Mouse (Mus musculus): Measurements from ENCODE around the gene Adamtsl5. TPM values are rescaled to one million over a fixed set of nuclear protein-coding genes. Genes with fewer than 3 reads are reported as not detected.
A peak's percentile ranks its signal among the peaks of the same experiment; 100 is the strongest.

The Adamtsl5 gene
- total and polyA plus RNA-seq, 3 experiments = 71.9 to 85.2 (median 84.5) TPM

- H3K36me3 ChIP-seq (ENCODE audit: control insufficient read depth, insufficient read depth, low read length) = no peaks in the 10 kb centered on the region
- peak overlapping the region; percentile 57 for H3K4me3 ChIP-seq
- H3K79me2 ChIP-seq (replicated peaks; ENCODE audit: control insufficient read depth, insufficient read depth, low read length) = peaks cover 4% of the 10 kb centered on the region
- no peak for DNase-seq
- WGBS = 8% methylated on average over 34 of the region's 34 CpGs
- intact Hi-C loops (cut with DNase I) = no loop called here
- TF ChIP-seq EP300 (IDR thresholded peaks at IDR 0.05; ENCODE audit: insufficient read depth, low read depth, low read length) (no peak), POLR2A (IDR thresholded peaks at IDR 0.05; ENCODE audit: insufficient read depth, low read depth, low read length) (no peak), CTCF (IDR thresholded peaks at IDR 0.05) (no peak)
- H3K27ac ChIP-seq = no peak overlapping the region; the same call in 1 of the 2 replicates
- peak overlapping the region; percentile 91 for H3K9ac ChIP-seq (ENCODE audit: low read depth, low read length)
- peaks cover 5% of the 10 kb centered on the region for H3K4me1 ChIP-seq (ENCODE audit: control insufficient read depth, insufficient read depth, low read length)
- no peaks in the 10 kb centered on the region for H3K27me3 ChIP-seq (ENCODE audit: control insufficient read depth, insufficient read depth, low read length)
Observed at GRCm38 (mm10) chr10:80385811-80386734, 37.9 kb upstream of the Adamtsl5 start.

DNA sequence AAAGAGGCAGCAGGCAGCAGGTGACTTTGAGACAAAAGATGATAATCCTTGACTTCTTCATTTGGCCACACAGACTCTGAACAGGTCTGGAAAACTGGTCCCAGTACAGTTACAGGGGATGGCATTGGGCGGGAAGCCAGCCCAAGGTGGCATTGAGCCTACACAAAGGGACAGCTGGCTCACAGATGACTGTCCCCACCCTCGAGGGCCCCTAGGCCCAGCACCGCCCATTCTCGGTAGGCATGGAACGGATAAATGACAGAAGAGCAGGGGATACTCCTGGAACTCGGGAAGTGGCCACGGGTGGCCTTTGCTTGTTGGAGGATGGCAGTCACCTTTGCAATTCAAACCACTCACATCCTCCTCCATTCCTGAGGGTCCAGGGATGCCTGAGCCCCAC lies 37.1 kb upstream of the Adamtsl5 start:
- 0 out of 2 replicates have a peak overlapping the region, but pooled peaks have one; percentile 91 for H3K9ac ChIP-seq (ENCODE audit: low read depth, low read length)
- H3K27ac ChIP-seq = no peak overlapping the region
- no peaks in the 10 kb centered on the region for H3K36me3 ChIP-seq (ENCODE audit: control insufficient read depth, insufficient read depth, low read length)
- 39% methylated on average over 7 of the region's 7 CpGs for WGBS
- H3K4me1 ChIP-seq (ENCODE audit: control insufficient read depth, insufficient read depth, low read length) = peaks cover 5% of the 10 kb centered on the region
- no peak for DNase-seq
- H3K27me3 ChIP-seq (ENCODE audit: control insufficient read depth, insufficient read depth, low read length) = no peaks in the 10 kb centered on the region
- peak overlapping the region; percentile 57 for H3K4me3 ChIP-seq
- intact Hi-C loops (cut with DNase I) = no loop called here
- no peak for TF ChIP-seq EP300 (IDR thresholded peaks at IDR 0.05; ENCODE audit: insufficient read depth, low read depth, low read length)
- no peak for TF ChIP-seq POLR2A (IDR thresholded peaks at IDR 0.05; ENCODE audit: insufficient read depth, low read depth, low read length)
- no peak for TF ChIP-seq CTCF (IDR thresholded peaks at IDR 0.05)
- H3K79me2 ChIP-seq (replicated peaks; ENCODE audit: control insufficient read depth, insufficient read depth, low read length) = peaks cover 4% of the 10 kb centered on the region

DNA sequence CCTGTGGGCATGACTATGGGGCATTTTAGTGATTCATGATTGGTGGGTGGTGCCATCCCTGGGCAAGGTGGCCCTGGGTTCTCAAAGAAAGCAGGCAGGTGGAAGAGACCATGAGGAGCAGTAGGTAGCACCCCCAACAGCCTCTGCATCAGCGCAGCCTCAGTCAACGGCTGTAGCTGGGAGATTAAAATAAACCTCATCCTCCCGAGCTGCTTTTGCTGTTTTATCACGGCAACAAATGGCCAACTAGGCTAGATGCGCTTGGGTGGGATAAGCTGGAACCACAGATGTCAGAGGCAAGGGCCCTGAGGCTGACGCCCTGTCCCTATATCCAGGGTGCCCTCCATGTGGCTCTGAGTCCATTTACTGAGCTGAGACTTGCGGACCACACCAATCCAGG lies 36.5 kb upstream of the Adamtsl5 start:
- H3K27me3 ChIP-seq (ENCODE audit: control insufficient read depth, insufficient read depth, low read length) = no peaks in the 10 kb centered on the region
- H3K79me2 ChIP-seq (replicated peaks; ENCODE audit: control insufficient read depth, insufficient read depth, low read length) = peaks cover 4% of the 10 kb centered on the region
- H3K9ac ChIP-seq (ENCODE audit: low read depth, low read length) = no peak overlapping the region
- no peaks in the 10 kb centered on the region for H3K36me3 ChIP-seq (ENCODE audit: control insufficient read depth, insufficient read depth, low read length)
- peaks cover 5% of the 10 kb centered on the region for H3K4me1 ChIP-seq (ENCODE audit: control insufficient read depth, insufficient read depth, low read length)
- DNase-seq = no peak
- 72% methylated on average over 7 of the region's 7 CpGs for WGBS
- TF ChIP-seq CTCF (IDR thresholded peaks at IDR 0.05) = no peak
- no peak for TF ChIP-seq EP300 (IDR thresholded peaks at IDR 0.05; ENCODE audit: insufficient read depth, low read depth, low read length)
- no peak for TF ChIP-seq POLR2A (IDR thresholded peaks at IDR 0.05; ENCODE audit: insufficient read depth, low read depth, low read length)
- intact Hi-C loops (cut with DNase I) = no loop called here
- H3K4me3 ChIP-seq = no peak overlapping the region
- no peak overlapping the region for H3K27ac ChIP-seq

DNA sequence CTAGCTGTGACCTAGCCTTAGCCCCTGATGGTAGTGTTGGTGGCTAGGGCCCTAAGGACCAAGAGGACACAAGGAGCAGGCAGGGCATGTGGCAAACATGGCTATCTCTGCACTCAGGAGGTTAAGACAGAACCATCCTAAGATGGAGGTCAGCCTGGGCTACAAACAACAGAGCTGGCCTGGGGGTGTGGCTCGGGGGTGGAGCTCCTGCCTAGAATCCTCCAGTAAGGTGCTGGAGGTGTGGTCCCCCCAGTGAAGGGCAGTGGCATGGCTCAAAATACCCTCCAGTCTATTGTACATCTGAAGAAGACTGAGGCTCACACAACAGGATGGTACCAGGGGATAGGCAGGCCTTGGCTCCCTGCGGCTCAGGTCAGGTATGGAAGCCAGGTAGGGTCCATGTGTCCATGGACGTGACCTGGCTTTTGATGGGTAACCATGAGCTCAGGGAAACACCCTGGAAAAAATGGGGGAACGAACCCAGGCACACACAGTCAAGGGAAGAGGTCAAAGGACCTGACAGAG lies 36.0 kb upstream of the Adamtsl5 start:
- WGBS = 86% methylated on average over 4 of the region's 4 CpGs
- no peaks in the 10 kb centered on the region for H3K36me3 ChIP-seq (ENCODE audit: control insufficient read depth, insufficient read depth, low read length)

GRCm38 (mm10) chr10:80383431-80383830 lies 35.2 kb upstream of the Adamtsl5 start:
- Histone ChIP-seq H3K27me3 (ENCODE audit: control insufficient read depth, insufficient read depth, low read length) (no peaks in the 10 kb centered on the region), H3K4me3 (no peak overlapping the region), H3K79me2 (replicated peaks; ENCODE audit: control insufficient read depth, insufficient read depth, low read length) (peaks cover 4% of the 10 kb centered on the region), H3K27ac (no peak overlapping the region), H3K4me1 (ENCODE audit: control insufficient read depth, insufficient read depth, low read length) (peaks cover 5% of the 10 kb centered on the region), H3K36me3 (ENCODE audit: control insufficient read depth, insufficient read depth, low read length) (no peaks in the 10 kb centered on the region), H3K9ac (ENCODE audit: low read depth, low read length) (no peak overlapping the region)
- no peak for DNase-seq
- TF ChIP-seq EP300 (IDR thresholded peaks at IDR 0.05; ENCODE audit: insufficient read depth, low read depth, low read length) (no peak), POLR2A (IDR thresholded peaks at IDR 0.05; ENCODE audit: insufficient read depth, low read depth, low read length) (no peak), CTCF (IDR thresholded peaks at IDR 0.05) (peak; percentile 50)
- intact Hi-C loops (cut with DNase I) = no loop called here
- 77% methylated on average over 4 of the region's 4 CpGs for WGBS

More for the DNA sequence above, 36.0 kb upstream of the Adamtsl5 start:
- intact Hi-C loops (cut with DNase I) = no loop called here
- Histone ChIP-seq H3K27me3 (ENCODE audit: control insufficient read depth, insufficient read depth, low read length) (no peaks in the 10 kb centered on the region), H3K9ac (ENCODE audit: low read depth, low read length) (no peak overlapping the region), H3K79me2 (replicated peaks; ENCODE audit: control insufficient read depth, insufficient read depth, low read length) (peaks cover 4% of the 10 kb centered on the region), H3K4me1 (ENCODE audit: control insufficient read depth, insufficient read depth, low read length) (peaks cover 5% of the 10 kb centered on the region), H3K4me3 (no peak overlapping the region), H3K27ac (no peak overlapping the region)
- DNase-seq = no peak
- no peak for TF ChIP-seq EP300 (IDR thresholded peaks at IDR 0.05; ENCODE audit: insufficient read depth, low read depth, low read length)
